ENCODE assay signal across 24 mouse cellular contexts in genomic region chr1:193946953-193947586, GRCm38 (mm10).
DNase-seq lines count a peak whose midpoint lies in the region; ATAC-seq and TF ChIP-seq lines count a peak whose summit lies in the region.
"Had no signal": no experiment of that assay in that cellular context is flagged by ENCODE, and none has a peak within 500 bp of the region (broad histone marks: within the 10 kb centered on the region; RNA-seq: fewer than 3 reads in every experiment).

No protein-coding gene starts in this region.

- no peak overlapping the region for H3K4me3 ChIP-seq in hindbrain, embryonic 14.5 days (replicated peaks; ENCODE audit: low read length)
- no peak overlapping the region for H3K4me3 ChIP-seq in hindbrain, postnatal 0 days (ENCODE audit: low read length)
- no peak overlapping the region for H3K4me3 ChIP-seq in neural tube, embryonic 12.5 days
- no peak overlapping the region for H3K4me3 ChIP-seq in neural tube, embryonic 13.5 days
- no peak overlapping the region for H3K4me3 ChIP-seq in neural tube, embryonic 15.5 days (replicated peaks)
- H3K4me3 ChIP-seq in heart, embryonic 12.5 days: no peak overlapping the region
- H3K4me3 ChIP-seq: embryonic facial prominence, embryonic 13.5 days; embryonic facial prominence, embryonic 15.5 days; erythroblast, embryonic 14.5 days; forebrain, embryonic 10.5 days; forebrain, embryonic 12.5 days had no signal

- H3K9me3 ChIP-seq in hindbrain, embryonic 14.5 days (ENCODE audit: control insufficient read depth, low read length): no peaks in the 10 kb centered on the region
- no peaks in the 10 kb centered on the region for H3K9me3 ChIP-seq in hindbrain, postnatal 0 days (ENCODE audit: low read length)
- H3K9me3 ChIP-seq in neural tube, embryonic 12.5 days: no peaks in the 10 kb centered on the region
- no peaks in the 10 kb centered on the region for H3K9me3 ChIP-seq in neural tube, embryonic 13.5 days
- H3K9me3 ChIP-seq in neural tube, embryonic 15.5 days (replicated peaks): no peaks in the 10 kb centered on the region
- H3K9me3 ChIP-seq in heart, embryonic 12.5 days (replicated peaks): no peaks in the 10 kb centered on the region
- H3K9me3 ChIP-seq: embryonic facial prominence, embryonic 13.5 days; embryonic facial prominence, embryonic 15.5 days; forebrain, embryonic 10.5 days; forebrain, embryonic 12.5 days had no signal

- WGBS in hindbrain, embryonic 14.5 days: 60% methylated on average over 6 of the region's 6 CpGs
- WGBS in hindbrain, postnatal 0 days: 64% methylated on average over 6 of the region's 6 CpGs
- WGBS in neural tube, embryonic 12.5 days: 66% methylated on average over 6 of the region's 6 CpGs
- 40% methylated on average over 6 of the region's 6 CpGs for WGBS in neural tube, embryonic 13.5 days
- WGBS in neural tube, embryonic 15.5 days: 33% methylated on average over 6 of the region's 6 CpGs
- WGBS in heart, embryonic 12.5 days: 75% methylated on average over 6 of the region's 6 CpGs

- DNase-seq in hindbrain, embryonic 14.5 days (ENCODE audit: low spot score): no peak
- no peak for DNase-seq in hindbrain, postnatal 0 days (ENCODE audit: low spot score)
- DNase-seq in neural tube, embryonic 10.5 days (ENCODE audit: extremely low spot score, low spot score): no peak
- no peak for DNase-seq in heart, postnatal 25 days (ENCODE audit: low spot score)
- DNase-seq: adrenal gland, adult 2 months; adrenal gland, postnatal 10 days; adrenal gland, postnatal 25 days; cerebellum, adult 18-20 months; cerebellum, adult 8-10 months; cerebellum, adult 9-11 months; cerebellum, postnatal 14 days; cerebellum, postnatal 36 days; embryo, embryonic 11 days had no signal

- no peak for TF ChIP-seq CTCF in hindbrain, postnatal 0 days (IDR thresholded peaks at IDR 0.05; ENCODE audit: low read depth)

- H3K27me3 ChIP-seq in hindbrain, embryonic 14.5 days (ENCODE audit: control insufficient read depth, insufficient read depth, low read length): no peaks in the 10 kb centered on the region
- H3K27me3 ChIP-seq in hindbrain, postnatal 0 days (ENCODE audit: insufficient read depth, low read length): no peaks in the 10 kb centered on the region
- no peaks in the 10 kb centered on the region for H3K27me3 ChIP-seq in neural tube, embryonic 12.5 days (replicated peaks)
- H3K27me3 ChIP-seq in neural tube, embryonic 13.5 days: no peaks in the 10 kb centered on the region
- no peaks in the 10 kb centered on the region for H3K27me3 ChIP-seq in neural tube, embryonic 15.5 days (replicated peaks)
- no peaks in the 10 kb centered on the region for H3K27me3 ChIP-seq in heart, embryonic 12.5 days (replicated peaks)
- H3K27me3 ChIP-seq: embryonic facial prominence, embryonic 13.5 days; embryonic facial prominence, embryonic 15.5 days; forebrain, embryonic 12.5 days had no signal

- H3K9ac ChIP-seq in hindbrain, embryonic 14.5 days: no peak overlapping the region
- H3K9ac ChIP-seq in hindbrain, postnatal 0 days (replicated peaks; ENCODE audit: low read length): no peak overlapping the region
- H3K9ac ChIP-seq in neural tube, embryonic 12.5 days: no peak overlapping the region
- no peak overlapping the region for H3K9ac ChIP-seq in neural tube, embryonic 13.5 days
- no peak overlapping the region for H3K9ac ChIP-seq in neural tube, embryonic 15.5 days (replicated peaks)
- H3K9ac ChIP-seq in heart, embryonic 12.5 days: no peak overlapping the region
- H3K9ac ChIP-seq: embryonic facial prominence, embryonic 13.5 days; embryonic facial prominence, embryonic 15.5 days; forebrain, embryonic 12.5 days had no signal

- H3K4me2 ChIP-seq in hindbrain, embryonic 14.5 days (replicated peaks): no peak overlapping the region
- H3K4me2 ChIP-seq in hindbrain, postnatal 0 days (ENCODE audit: low read depth, low read length): no peak overlapping the region
- H3K4me2 ChIP-seq in neural tube, embryonic 12.5 days (replicated peaks): no peak overlapping the region
- H3K4me2 ChIP-seq in neural tube, embryonic 13.5 days: no peak overlapping the region
- no peak overlapping the region for H3K4me2 ChIP-seq in neural tube, embryonic 15.5 days
- no peak overlapping the region for H3K4me2 ChIP-seq in heart, embryonic 12.5 days
- H3K4me2 ChIP-seq: embryonic facial prominence, embryonic 13.5 days; embryonic facial prominence, embryonic 15.5 days; forebrain, embryonic 12.5 days had no signal

- no peaks in the 10 kb centered on the region for H3K36me3 ChIP-seq in hindbrain, embryonic 14.5 days (replicated peaks; ENCODE audit: control insufficient read depth, insufficient read depth)
- H3K36me3 ChIP-seq in hindbrain, postnatal 0 days (ENCODE audit: insufficient read depth, low read length): no peaks in the 10 kb centered on the region
- H3K36me3 ChIP-seq in neural tube, embryonic 12.5 days: no peaks in the 10 kb centered on the region
- no peaks in the 10 kb centered on the region for H3K36me3 ChIP-seq in neural tube, embryonic 13.5 days
- H3K36me3 ChIP-seq in neural tube, embryonic 15.5 days: no peaks in the 10 kb centered on the region
- no peaks in the 10 kb centered on the region for H3K36me3 ChIP-seq in heart, embryonic 12.5 days
- H3K36me3 ChIP-seq: embryonic facial prominence, embryonic 13.5 days; embryonic facial prominence, embryonic 15.5 days; forebrain, embryonic 10.5 days; forebrain, embryonic 12.5 days had no signal

- H3K27ac ChIP-seq in hindbrain, embryonic 14.5 days: no peak overlapping the region
- H3K27ac ChIP-seq in hindbrain, postnatal 0 days: no peak overlapping the region
- H3K27ac ChIP-seq in neural tube, embryonic 12.5 days: no peak overlapping the region
- peak overlapping the region; percentile 50 for H3K27ac ChIP-seq in neural tube, embryonic 13.5 days (replicated peaks)
- H3K27ac ChIP-seq in neural tube, embryonic 15.5 days (replicated peaks): 0 out of 2 replicates have a peak overlapping the region, but pooled peaks have one; percentile 23
- no peak overlapping the region for H3K27ac ChIP-seq in heart, embryonic 12.5 days (ENCODE audit: poor library complexity, severe bottlenecking)
- H3K27ac ChIP-seq: embryonic facial prominence, embryonic 13.5 days; embryonic facial prominence, embryonic 15.5 days; forebrain, embryonic 10.5 days; forebrain, embryonic 12.5 days had no signal

- intact Hi-C loops in heart, postnatal 25 days (cut with DNase I): no loop called here

- H3K4me1 ChIP-seq in hindbrain, embryonic 14.5 days (replicated peaks; ENCODE audit: control insufficient read depth, insufficient read depth, low read length): no peaks in the 10 kb centered on the region
- no peaks in the 10 kb centered on the region for H3K4me1 ChIP-seq in hindbrain, postnatal 0 days (ENCODE audit: insufficient read depth, low read length)
- H3K4me1 ChIP-seq in neural tube, embryonic 12.5 days: no peaks in the 10 kb centered on the region
- H3K4me1 ChIP-seq in neural tube, embryonic 13.5 days (replicated peaks): 0 out of 2 replicates have a peak, but pooled peaks cover 3% of the 10 kb centered on the region
- H3K4me1 ChIP-seq in neural tube, embryonic 15.5 days: peaks cover 14% of the 10 kb centered on the region; the same call in 1 of the 2 replicates
- no peaks in the 10 kb centered on the region for H3K4me1 ChIP-seq in heart, embryonic 12.5 days (replicated peaks)
- H3K4me1 ChIP-seq: embryonic facial prominence, embryonic 15.5 days; forebrain, embryonic 10.5 days; forebrain, embryonic 12.5 days had no signal

- peak; percentile 55; the same call in 1 of the 2 replicates for ATAC-seq in hindbrain, embryonic 14.5 days (ENCODE audit: low FRiP score)
- ATAC-seq in hindbrain, postnatal 0 days: no peak
- ATAC-seq in neural tube, embryonic 12.5 days (ENCODE audit: low FRiP score, low read depth): 0 out of 2 replicates have a peak, but pooled peaks have one; percentile 25
- ATAC-seq in neural tube, embryonic 13.5 days (ENCODE audit: low read depth): peak; percentile 69; the same call in 1 of the 2 replicates
- ATAC-seq in neural tube, embryonic 15.5 days (ENCODE audit: low FRiP score): peak; percentile 82
- no peak for ATAC-seq in heart, embryonic 12.5 days (ENCODE audit: insufficient number of reproducible peaks, low FRiP score)
- ATAC-seq: forebrain, embryonic 14.5 days; forebrain, embryonic 16.5 days had no signal

Comparison
In these comparisons a context has a peak if more than half of its experiments do, and no peak if none do; other contexts are left out.
1. ATAC-seq: peak in hindbrain, embryonic 14.5 days (single experiment), neural tube, embryonic 12.5 days (single experiment), neural tube, embryonic 13.5 days (single experiment) and neural tube, embryonic 15.5 days (single experiment); none in hindbrain, postnatal 0 days (single experiment) and heart, embryonic 12.5 days (single experiment).
2. H3K27ac ChIP-seq: peak in neural tube, embryonic 13.5 days (single experiment) and neural tube, embryonic 15.5 days (single experiment); none in hindbrain, embryonic 14.5 days (single experiment), hindbrain, postnatal 0 days (single experiment), neural tube, embryonic 12.5 days (single experiment) and heart, embryonic 12.5 days (single experiment).